Mouse (Mus musculus) naive thymus-derived CD4-positive, alpha-beta T cell, adult 2 months (primary cell): ENCODE results near the gene Adh5.
"Not testable (repeated sequence)": the region's sequence is repeated elsewhere in the genome, so short reads cannot be mapped to it uniquely, and the experiment has no call there.

ENCODE experiments used
- DNase-seq: peaks from one replicate; pipeline ENCODE4 v3.0.0-alpha.2; 2011; ENCODE audit warnings: low read depth

Gene Adh5

GRCm38 (mm10) chr3:138460260-138460659, 17.4 kb downstream of the Adh5 start:
- no peak for DNase-seq

DNA sequence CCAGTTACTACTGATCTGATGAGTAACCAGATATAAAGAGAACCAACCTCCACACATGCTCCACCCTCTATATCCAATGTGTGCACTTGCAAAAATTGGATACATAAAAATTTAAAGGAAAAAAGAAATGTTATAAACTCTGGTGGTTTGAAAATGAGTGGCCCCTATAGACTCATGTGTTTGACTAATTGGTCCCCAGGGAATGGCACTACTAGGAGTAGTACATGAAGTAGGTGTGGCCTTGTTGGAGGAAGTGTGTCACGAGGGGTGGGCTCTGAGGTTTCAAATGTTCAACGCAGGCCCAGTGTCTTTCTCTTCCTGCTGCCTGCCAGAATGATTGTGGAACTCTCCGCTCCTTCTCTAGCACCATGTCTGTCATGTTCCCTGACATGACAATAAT, 18.9 kb downstream of the Adh5 start:
- no peak for DNase-seq

DNA sequence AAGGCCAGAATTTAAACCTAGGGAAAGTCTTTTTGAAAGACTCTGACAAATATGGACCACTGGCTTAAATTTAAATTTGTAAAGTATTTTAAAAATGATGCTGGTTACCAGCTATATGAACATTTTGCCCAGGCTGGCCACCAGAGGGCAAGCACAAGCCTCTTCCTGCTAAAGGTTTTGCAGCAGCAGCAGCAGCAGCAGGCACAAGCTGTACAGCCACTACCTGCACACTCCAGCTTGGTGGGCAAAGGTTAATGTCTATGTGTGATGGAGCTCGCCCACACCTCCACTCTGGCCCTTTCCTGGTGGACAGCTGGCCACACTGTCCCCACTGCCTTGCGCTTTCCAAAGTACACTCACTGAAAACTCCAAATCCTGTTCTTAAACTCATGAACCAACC, 20.2 kb downstream of the Adh5 start:
- DNase-seq = peak; percentile 50

- no peak for DNase-seq
Observed at GRCm38 (mm10) chr3:138463807-138464206, 20.9 kb downstream of the Adh5 start.

GRCm38 (mm10) chr3:138464573-138465147, 21.8 kb downstream of the Adh5 start:
- DNase-seq = no peak

GRCm38 (mm10) chr3:138466656-138467055, 23.8 kb downstream of the Adh5 start:
- not testable (repeated sequence) for DNase-seq

DNA sequence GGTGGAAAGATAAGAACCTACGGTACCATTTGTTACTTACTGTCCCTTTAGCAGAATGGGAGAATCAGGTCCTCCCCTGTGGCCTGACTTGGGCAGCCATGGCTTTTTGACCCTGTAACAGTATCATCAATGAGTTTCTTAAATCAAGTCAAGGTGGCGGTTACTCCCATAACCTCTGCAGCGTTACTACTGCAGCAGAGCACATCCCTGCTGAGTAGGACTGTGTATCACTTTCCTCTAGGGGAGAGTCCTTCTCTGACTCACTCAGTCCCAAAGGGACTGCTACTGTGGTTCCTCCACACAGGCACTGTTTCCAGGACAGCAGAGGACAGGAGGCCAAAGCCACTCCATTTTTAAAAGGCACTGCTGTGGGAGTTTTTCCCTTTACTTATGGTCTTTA, 28.2 kb downstream of the Adh5 start:
- DNase-seq = no peak

DNA sequence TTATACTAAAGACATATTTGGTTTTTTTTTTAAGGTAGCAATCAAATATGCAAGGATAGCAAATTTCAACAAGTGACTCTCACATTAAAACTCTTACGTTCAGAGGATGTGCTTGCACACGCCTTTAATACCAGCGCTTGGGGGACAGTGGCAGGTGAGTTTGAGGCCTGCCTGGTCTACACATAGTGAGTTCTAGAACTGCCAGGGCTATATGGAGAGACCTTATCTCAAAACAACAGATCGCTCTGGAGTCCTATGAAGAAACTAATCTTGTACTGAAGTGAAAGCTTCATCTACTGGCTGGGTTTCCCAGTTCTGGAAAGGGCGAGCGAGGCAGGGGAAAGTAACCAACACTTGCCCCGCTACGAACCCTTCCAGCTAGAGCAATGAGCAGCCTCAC, 36.6 kb downstream of the Adh5 start:
- no peak for DNase-seq

GRCm38 (mm10) chr3:138481526-138482284, 38.8 kb downstream of the Adh5 start:
- no peak for DNase-seq

- DNase-seq = no peak
Observed at GRCm38 (mm10) chr3:138483240-138483639, 40.3 kb downstream of the Adh5 start.

DNA sequence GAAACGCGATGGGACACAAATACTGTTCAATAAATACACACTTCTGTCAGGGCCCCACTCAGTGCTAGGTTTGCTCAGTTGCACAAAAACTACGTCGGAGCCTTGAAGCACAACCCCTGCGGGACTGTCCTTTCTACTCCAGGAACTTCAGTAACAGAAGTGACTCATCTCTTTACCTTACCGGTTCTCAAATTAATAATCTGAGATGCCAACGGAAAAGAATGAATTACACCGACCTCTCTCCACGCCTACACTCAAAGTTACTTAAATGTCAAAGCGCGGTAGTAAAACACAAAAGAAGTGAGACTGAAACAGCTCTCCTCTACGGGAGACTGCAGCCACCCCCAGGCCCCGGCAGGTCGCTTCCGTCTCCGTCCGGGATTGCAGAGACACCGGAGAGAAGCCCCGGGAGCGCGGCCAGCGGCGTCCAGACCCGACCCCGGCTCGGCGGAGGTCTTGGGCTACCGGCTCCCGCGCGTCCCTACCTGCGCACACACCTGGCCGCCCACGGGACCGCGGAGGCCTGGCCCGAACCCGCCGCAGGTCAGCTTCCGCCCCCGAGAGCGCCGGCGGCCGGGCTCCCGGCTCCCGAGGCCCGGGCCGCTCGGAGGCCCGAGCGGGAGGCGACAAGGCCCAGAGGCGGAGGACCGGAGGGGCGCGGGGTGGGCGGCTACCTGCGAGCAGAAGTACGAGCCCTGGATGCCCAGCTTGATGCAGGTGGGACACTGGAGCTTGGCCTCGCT, 45.9 kb downstream of the Adh5 start:
- no peak for DNase-seq

DNA sequence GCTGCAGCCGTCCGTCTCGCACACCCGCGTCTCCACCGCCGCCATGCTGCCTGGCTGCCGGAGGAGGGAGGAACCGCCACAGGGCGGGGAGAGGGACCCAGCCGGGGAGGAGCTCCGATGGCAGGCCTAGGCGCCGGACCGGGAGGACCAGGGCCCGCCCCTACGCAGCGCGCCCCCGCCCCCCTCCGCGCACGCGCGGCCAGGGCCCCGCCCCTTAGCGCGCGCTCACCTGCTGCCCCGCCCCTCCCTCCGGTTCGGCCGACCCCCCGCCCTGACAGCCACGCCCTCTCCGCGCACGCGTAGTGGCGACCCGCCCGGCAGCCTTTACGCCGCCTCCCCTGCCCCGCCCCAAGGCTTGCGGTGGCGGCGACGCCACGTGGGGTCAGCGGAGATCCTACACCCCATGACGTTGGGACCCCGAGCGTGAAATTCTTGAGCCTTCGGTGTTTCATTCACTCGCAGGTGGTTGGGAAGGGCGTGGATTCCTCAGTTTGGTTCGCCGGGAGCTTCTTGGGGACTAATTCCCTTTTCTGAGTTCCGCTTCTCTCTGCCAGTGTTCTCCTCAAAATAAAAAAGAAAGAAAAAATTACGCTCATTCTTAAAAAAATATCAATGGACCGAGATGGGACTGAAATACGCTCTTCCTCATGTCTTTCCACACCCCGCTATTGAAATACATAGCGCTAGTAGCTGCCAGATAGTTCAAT, 46.6 kb downstream of the Adh5 start, which contains the start of gene Metap1:
Metap1 (minus strand) TSS at position 189 of the 707 bp plus-strand sequence.
- DNase-seq = peak; percentile 97

DNA sequence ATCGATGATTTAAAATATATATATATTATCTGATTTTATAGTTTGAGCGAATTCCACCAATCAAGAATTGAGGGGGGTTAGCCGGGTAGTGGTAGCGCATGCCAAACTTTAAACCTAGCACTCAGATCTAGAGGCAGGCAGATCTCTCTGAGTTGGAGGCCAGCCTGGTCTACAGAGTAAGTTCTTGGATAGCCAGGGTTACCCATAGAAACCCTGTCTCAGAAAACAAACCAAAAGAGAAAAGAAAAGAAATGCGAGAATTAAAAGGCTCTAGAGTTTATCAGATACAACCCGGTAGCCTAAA, 47.1 kb downstream of the Adh5 start:
- no peak for DNase-seq

DNA sequence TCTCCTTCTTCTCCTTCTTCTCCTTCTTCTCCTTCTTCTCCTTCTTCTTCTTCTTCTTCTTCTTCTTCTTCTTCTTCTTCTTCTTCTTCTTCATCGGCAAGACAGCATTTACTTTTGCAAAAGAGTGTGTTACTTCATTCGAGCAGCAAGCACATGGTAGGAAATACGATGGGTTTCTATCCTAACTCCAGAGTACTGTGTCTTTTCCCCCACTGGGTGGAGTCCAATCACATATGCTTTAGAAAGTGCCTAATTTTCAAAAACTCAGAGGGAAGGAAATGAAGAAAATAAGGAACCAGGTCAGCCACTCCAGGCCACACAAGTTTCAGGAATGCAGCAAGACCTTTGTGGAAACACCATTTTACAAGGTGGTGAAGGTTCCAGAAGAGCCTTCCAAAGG, 50.8 kb downstream of the Adh5 start:
- DNase-seq = no peak

DNA sequence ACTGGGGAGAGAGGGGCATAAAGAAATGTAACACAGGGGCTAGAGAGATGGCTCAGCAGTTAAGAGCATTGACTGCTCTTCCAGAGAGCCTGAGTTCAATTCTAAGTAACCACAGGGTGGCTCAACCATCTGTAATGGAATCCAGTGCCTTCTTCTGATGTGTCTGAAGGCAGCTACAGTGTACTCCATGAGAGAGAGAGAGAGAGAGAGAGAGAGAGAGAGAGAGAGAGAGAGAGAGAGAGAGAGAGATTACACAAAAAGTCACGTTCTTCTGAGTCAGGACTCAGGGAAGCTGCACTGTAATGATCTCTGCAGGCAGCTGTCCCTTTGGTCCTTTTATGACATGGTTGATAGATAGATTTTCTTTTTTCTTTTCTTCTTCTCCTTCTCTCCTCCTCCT, 51.7 kb downstream of the Adh5 start:
- DNase-seq = no peak

- DNase-seq = no peak
Observed at GRCm38 (mm10) chr3:138495166-138496145, 52.6 kb downstream of the Adh5 start.

GRCm38 (mm10) chr3:138498731-138499130, 55.8 kb downstream of the Adh5 start:
- no peak for DNase-seq

GRCm38 (mm10) chr3:138499854-138500740, 57.2 kb downstream of the Adh5 start:
- no peak for DNase-seq

GRCm38 (mm10) chr3:138503754-138504153, 60.9 kb downstream of the Adh5 start:
- DNase-seq = no peak
